Mouse (Mus musculus): ENCODE results near the gene Slc17a7. TPM values are rescaled to one million over a fixed set of nuclear protein-coding genes. Genes with fewer than 3 reads are reported as not detected.
A peak's percentile ranks its signal among the peaks of the same experiment; 100 is the strongest.

Slc17a7 gene
- polyA plus RNA-seq, 1 experiment: 34.1 TPM

- H3K36me3 ChIP-seq (ENCODE audit: control insufficient read depth, insufficient read depth, low read length): no peaks in the 10 kb centered on the region
- no peak for TF ChIP-seq POLR2A (IDR thresholded peaks at IDR 0.05; ENCODE audit: control insufficient read depth, low read depth, low read length)
- no peak for TF ChIP-seq CTCF (IDR thresholded peaks at IDR 0.05; ENCODE audit: control insufficient read depth, insufficient read depth, insufficient replicate concordance, low read depth, low read length)
- no peaks in the 10 kb centered on the region for H3K27me3 ChIP-seq (ENCODE audit: control insufficient read depth, insufficient read depth, low read length)
- no peaks in the 10 kb centered on the region; the same call in 1 of the 2 replicates for H3K4me1 ChIP-seq (ENCODE audit: control insufficient read depth, insufficient read depth, low read length)
- no peak overlapping the region for H3K4me3 ChIP-seq (ENCODE audit: control insufficient read depth, low read depth, low read length)
- no peak overlapping the region for H3K27ac ChIP-seq (ENCODE audit: control insufficient read depth, insufficient read depth, low read depth, low read length)
Measured at GRCm38 (mm10) chr7:45202654-45203053, 38.9 kb downstream of the Slc17a7 start.

- TF ChIP-seq CTCF (IDR thresholded peaks at IDR 0.05; ENCODE audit: control insufficient read depth, insufficient read depth, insufficient replicate concordance, low read depth, low read length) (no peak), POLR2A (IDR thresholded peaks at IDR 0.05; ENCODE audit: control insufficient read depth, low read depth, low read length) (peak; percentile 98)
- Histone ChIP-seq H3K4me1 (ENCODE audit: control insufficient read depth, insufficient read depth, low read length) (no peaks in the 10 kb centered on the region), H3K27ac (ENCODE audit: control insufficient read depth, insufficient read depth, low read depth, low read length) (peak within 1 kb of the TSS; percentile 91), H3K27me3 (ENCODE audit: control insufficient read depth, insufficient read depth, low read length) (no peaks in the 10 kb centered on the region), H3K36me3 (ENCODE audit: control insufficient read depth, insufficient read depth, low read length) (0 out of 2 replicates have a peak, but pooled peaks cover 1% of the 10 kb centered on the region), H3K4me3 (ENCODE audit: control insufficient read depth, low read depth, low read length) (peak within 1 kb of the TSS; percentile 69)
Measured at GRCm38 (mm10) chr7:45204380-45205143, 40.8 kb downstream of the Slc17a7 start, which contains the start of gene Ccdc155. Gene Ccdc155, minus strand, starts transcription at chr7:45204892.

GRCm38 (mm10) chr7:45208260-45208659 lies 44.5 kb downstream of the Slc17a7 start:
- peaks cover 7% of the 10 kb centered on the region for H3K36me3 ChIP-seq (ENCODE audit: control insufficient read depth, insufficient read depth, low read length)
- no peak overlapping the region for H3K27ac ChIP-seq (ENCODE audit: control insufficient read depth, insufficient read depth, low read depth, low read length)
- TF ChIP-seq POLR2A (IDR thresholded peaks at IDR 0.05; ENCODE audit: control insufficient read depth, low read depth, low read length): no peak
- TF ChIP-seq CTCF (IDR thresholded peaks at IDR 0.05; ENCODE audit: control insufficient read depth, insufficient read depth, insufficient replicate concordance, low read depth, low read length): no peak
- no peaks in the 10 kb centered on the region for H3K27me3 ChIP-seq (ENCODE audit: control insufficient read depth, insufficient read depth, low read length)
- H3K4me1 ChIP-seq (ENCODE audit: control insufficient read depth, insufficient read depth, low read length): peaks cover 2% of the 10 kb centered on the region; the same call in 1 of the 2 replicates
- H3K4me3 ChIP-seq (ENCODE audit: control insufficient read depth, low read depth, low read length): no peak overlapping the region

- Histone ChIP-seq H3K36me3 (ENCODE audit: control insufficient read depth, insufficient read depth, low read length) (peaks cover 7% of the 10 kb centered on the region), H3K27ac (ENCODE audit: control insufficient read depth, insufficient read depth, low read depth, low read length) (peak overlapping the region; percentile 97), H3K4me1 (ENCODE audit: control insufficient read depth, insufficient read depth, low read length) (peaks cover 5% of the 10 kb centered on the region), H3K4me3 (ENCODE audit: control insufficient read depth, low read depth, low read length) (peak overlapping the region; percentile 93), H3K27me3 (ENCODE audit: control insufficient read depth, insufficient read depth, low read length) (no peaks in the 10 kb centered on the region)
- no peak for TF ChIP-seq CTCF (IDR thresholded peaks at IDR 0.05; ENCODE audit: control insufficient read depth, insufficient read depth, insufficient replicate concordance, low read depth, low read length)
- no peak for TF ChIP-seq POLR2A (IDR thresholded peaks at IDR 0.05; ENCODE audit: control insufficient read depth, low read depth, low read length)
Measured at GRCm38 (mm10) chr7:45211070-45211469, 47.3 kb downstream of the Slc17a7 start.

- TF ChIP-seq CTCF (IDR thresholded peaks at IDR 0.05; ENCODE audit: control insufficient read depth, insufficient read depth, insufficient replicate concordance, low read depth, low read length) (no peak), POLR2A (IDR thresholded peaks at IDR 0.05; ENCODE audit: control insufficient read depth, low read depth, low read length) (no peak)
- Histone ChIP-seq H3K27ac (ENCODE audit: control insufficient read depth, insufficient read depth, low read depth, low read length) (peak within 1 kb of the TSS; percentile 97), H3K4me3 (ENCODE audit: control insufficient read depth, low read depth, low read length) (peak within 1 kb of the TSS; percentile 93), H3K4me1 (ENCODE audit: control insufficient read depth, insufficient read depth, low read length) (peaks cover 8% of the 10 kb centered on the region), H3K27me3 (ENCODE audit: control insufficient read depth, insufficient read depth, low read length) (no peaks in the 10 kb centered on the region), H3K36me3 (ENCODE audit: control insufficient read depth, insufficient read depth, low read length) (peaks cover 7% of the 10 kb centered on the region)
Measured at GRCm38 (mm10) chr7:45211851-45212251, 48.1 kb downstream of the Slc17a7 start, which contains the start of gene Dkkl1. Gene Dkkl1, minus strand, starts transcription at chr7:45212147.

GRCm38 (mm10) chr7:45212356-45212755 lies 48.6 kb downstream of the Slc17a7 start:
- H3K4me3 ChIP-seq (ENCODE audit: control insufficient read depth, low read depth, low read length): peak overlapping the region; percentile 93

GRCm38 (mm10) chr7:45213708-45214107 lies 50.0 kb downstream of the Slc17a7 start:
- H3K27me3 ChIP-seq (ENCODE audit: control insufficient read depth, insufficient read depth, low read length): no peaks in the 10 kb centered on the region
- no peak overlapping the region for H3K27ac ChIP-seq (ENCODE audit: control insufficient read depth, insufficient read depth, low read depth, low read length)
- TF ChIP-seq POLR2A (IDR thresholded peaks at IDR 0.05; ENCODE audit: control insufficient read depth, low read depth, low read length): no peak
- TF ChIP-seq CTCF (IDR thresholded peaks at IDR 0.05; ENCODE audit: control insufficient read depth, insufficient read depth, insufficient replicate concordance, low read depth, low read length): no peak
- H3K36me3 ChIP-seq (ENCODE audit: control insufficient read depth, insufficient read depth, low read length): peaks cover 7% of the 10 kb centered on the region
- H3K4me3 ChIP-seq (ENCODE audit: control insufficient read depth, low read depth, low read length): peak overlapping the region; percentile 93
- peaks cover 12% of the 10 kb centered on the region for H3K4me1 ChIP-seq (ENCODE audit: control insufficient read depth, insufficient read depth, low read length)

More at GRCm38 (mm10) chr7:45212356-45212755, 48.6 kb downstream of the Slc17a7 start:
- no peak for TF ChIP-seq CTCF (IDR thresholded peaks at IDR 0.05; ENCODE audit: control insufficient read depth, insufficient read depth, insufficient replicate concordance, low read depth, low read length)
- Histone ChIP-seq H3K27me3 (ENCODE audit: control insufficient read depth, insufficient read depth, low read length) (no peaks in the 10 kb centered on the region), H3K27ac (ENCODE audit: control insufficient read depth, insufficient read depth, low read depth, low read length) (peak overlapping the region; percentile 97), H3K36me3 (ENCODE audit: control insufficient read depth, insufficient read depth, low read length) (peaks cover 7% of the 10 kb centered on the region), H3K4me1 (ENCODE audit: control insufficient read depth, insufficient read depth, low read length) (peaks cover 12% of the 10 kb centered on the region)

All from testis, adult 2 months (tissue).